Mouse (Mus musculus): ENCODE measurements at regions not wholly inside any gene's neighbourhood (a gene's known extent, or its start where the extent isn't known, plus 50 kb on each side); places are given as distances from the start of the nearest gene placed in this dataset.

- TF ChIP-seq CTCF (IDR thresholded peaks at IDR 0.05 in 2 of 3, conservative IDR thresholded peaks at IDR 0.05 in 1 of 3; ENCODE audit: control insufficient read depth in 1 of 3, insufficient read depth in 1 of 3, low read depth in 2 of 3, low read length in 3 of 3, poor library complexity in 1 of 3, severe bottlenecking in 1 of 3) (no peak), NRF1 (IDR thresholded peaks at IDR 0.05; ENCODE audit: insufficient read depth, low read depth, low read length, poor library complexity, severe bottlenecking) (no peak), POLR2A (IDR thresholded peaks at IDR 0.05; ENCODE audit: control insufficient read depth in 1 of 2, insufficient read depth in 1 of 2, low read depth in 1 of 2, low read length in 2 of 2, poor library complexity in 1 of 2) (no peak), ZC3H11A (IDR thresholded peaks at IDR 0.05; ENCODE audit: low read depth, low read length) (no peak), MAX (IDR thresholded peaks at IDR 0.05; ENCODE audit: low read length) (no peak), MAZ (IDR thresholded peaks at IDR 0.05; ENCODE audit: low read depth, low read length) (no peak), EP300 (IDR thresholded peaks at IDR 0.05; ENCODE audit: low read depth in 1 of 2, low read length in 2 of 2) (no peak), SMC3 (IDR thresholded peaks at IDR 0.05; ENCODE audit: low read depth, low read length) (no peak), E2F4 (IDR thresholded peaks at IDR 0.05; ENCODE audit: borderline replicate concordance, low read depth, low read length) (no peak), MXI1 (IDR thresholded peaks at IDR 0.05; ENCODE audit: low read depth, low read length) (no peak), USF1 (IDR thresholded peaks at IDR 0.05; ENCODE audit: low read depth, low read length) (no peak), CHD2 (IDR thresholded peaks at IDR 0.05; ENCODE audit: low read length) (no peak), RAD21 (IDR thresholded peaks at IDR 0.05; ENCODE audit: low read depth, low read length) (no peak), GATA1 (IDR thresholded peaks at IDR 0.05; ENCODE audit: low read depth, low read length) (no peak)
Observed at GRCm38 (mm10) chr6:94750228-94751100, 50.5 kb upstream of the Lrig1 start.
